Mouse (Mus musculus): ENCODE results near the gene Igf1r. TPM values are rescaled to one million over a fixed set of nuclear protein-coding genes. Genes with fewer than 3 reads are reported as not detected.

Igf1r gene
- 2.7 TPM for polyA plus RNA-seq (2014; fragmentation: Illumina TruSeq; extraction: RNeasy Lipid Tissue Mini Kit (QIAGEN cat#74804); ENCODE audit: low replicate concordance)

DNA sequence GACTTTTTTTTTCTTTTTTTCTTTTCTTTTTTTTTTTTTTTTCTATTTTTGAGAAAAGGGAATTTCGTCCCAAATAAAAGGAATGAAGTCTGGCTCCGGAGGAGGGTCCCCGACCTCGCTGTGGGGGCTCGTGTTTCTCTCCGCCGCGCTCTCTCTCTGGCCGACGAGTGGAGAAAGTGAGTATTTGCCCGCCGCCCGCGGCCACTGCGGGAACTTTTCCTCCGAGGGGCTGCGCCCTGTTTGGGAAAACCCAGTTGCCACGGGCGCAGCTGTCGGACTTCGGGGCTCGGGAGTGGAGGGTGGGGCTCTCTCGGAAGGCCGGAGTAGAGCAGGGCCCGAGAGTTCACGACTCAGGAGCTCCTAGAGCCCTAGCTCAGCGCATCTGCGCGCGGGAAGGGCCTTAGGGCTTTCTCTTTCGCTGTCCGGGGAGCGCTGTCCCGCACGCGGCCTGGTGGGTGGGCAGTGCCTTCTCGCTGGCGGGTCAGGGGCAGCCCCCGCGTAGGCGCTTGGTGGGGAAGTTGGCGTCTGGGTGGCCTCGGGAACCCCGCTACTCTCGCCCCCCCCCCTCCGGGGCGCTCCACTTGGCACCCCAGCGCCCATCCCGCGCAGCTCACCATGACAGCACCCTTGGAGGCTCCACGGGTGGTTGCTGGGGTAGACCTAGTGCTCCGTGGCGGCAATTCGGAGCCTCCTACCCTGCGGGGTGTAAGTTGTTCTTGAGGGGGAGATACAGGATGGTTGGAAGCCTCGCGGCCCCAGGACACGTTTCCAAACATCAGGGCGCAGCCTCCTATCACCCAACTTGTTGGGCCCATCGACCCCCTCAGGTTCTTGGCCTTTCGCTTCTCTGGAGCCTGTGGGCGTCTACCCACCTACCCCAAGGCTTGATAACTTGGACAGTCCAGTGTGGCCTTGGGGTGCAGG lies at the start of gene Igf1r:
Gene Igf1r (plus strand): TSS at position 51 of the 924 bp plus-strand sequence.

DNA sequence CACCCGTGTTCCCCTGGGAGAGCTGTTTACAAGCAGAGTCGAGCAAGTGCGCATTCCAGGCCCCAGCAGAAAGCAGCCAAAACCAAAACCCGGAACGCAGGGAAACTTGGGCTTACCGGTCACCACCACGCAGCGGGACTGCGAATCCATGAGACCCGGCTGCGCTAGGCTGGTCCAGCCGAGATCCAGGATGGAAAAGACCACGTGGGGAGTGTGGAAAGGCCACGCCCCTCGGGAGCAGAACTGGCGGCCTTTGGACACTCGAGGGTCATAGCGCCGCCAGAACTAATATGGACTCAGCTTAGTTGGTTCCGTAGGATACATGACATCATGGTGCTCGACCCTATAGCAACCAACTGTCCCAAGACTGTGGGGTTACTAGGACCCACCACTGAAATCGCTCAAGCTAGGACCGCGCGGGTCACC lies 311.4 kb downstream of the Igf1r start, which contains the start of gene Pgpep1l:
Gene Pgpep1l (minus strand): TSS at position 206 of the 426 bp plus-strand sequence.

DNA sequence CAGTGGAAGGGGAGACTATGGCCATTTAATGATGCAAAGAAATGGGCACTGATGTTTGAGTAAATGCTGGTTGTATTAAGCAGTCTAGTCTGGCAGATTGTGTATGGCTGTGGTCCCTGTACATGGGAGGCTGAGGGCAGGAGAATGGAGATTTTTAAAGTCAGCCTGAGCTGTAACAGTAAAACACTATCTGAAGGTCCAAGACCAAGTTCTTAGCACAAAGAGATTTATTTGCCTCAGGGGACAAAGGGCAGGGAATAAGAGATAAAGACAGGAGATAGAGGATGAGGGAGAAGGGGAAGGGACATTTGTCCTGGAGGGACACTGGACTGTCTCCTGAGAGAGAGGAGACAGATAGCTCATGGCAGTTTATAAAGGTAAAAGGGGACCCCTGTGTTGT lies 320.9 kb downstream of the Igf1r start, which contains the start of gene Fam169b:
Gene Fam169b (plus strand): TSS at position 325 of the 400 bp plus-strand sequence.

Other genes with a start within 250 kb of the Igf1r start
- gene Synm, start 193.1 kb upstream of the Igf1r start, polyA plus RNA-seq (2014; fragmentation: Illumina TruSeq; extraction: RNeasy Lipid Tissue Mini Kit (QIAGEN cat#74804); ENCODE audit: low replicate concordance): 29.8 TPM

Data from small intestine, adult 10 weeks (tissue).